Mouse (Mus musculus) thymus, adult 2 months (tissue): ENCODE results near the gene Aldh3b2.

Source experiments
- CTCF ChIP-seq: fragments of 200-500 bp; IDR thresholded peaks from 2 replicates; pipeline ENCODE4 v1.5.1; 2012; ENCODE audit warnings: mild to moderate bottlenecking, control low read depth, low read length, moderate library complexity, borderline replicate concordance; ENCODE audit not compliant: control insufficient read depth, poor library complexity, insufficient read depth; ENCODE audit errors: extremely low read depth
- POLR2A ChIP-seq: fragments of 200-500 bp; IDR thresholded peaks from 2 replicates; pipeline ENCODE4 v1.6.1; 2012; ENCODE audit warnings: mild to moderate bottlenecking, low read length, control low read depth, moderate library complexity; ENCODE audit not compliant: control insufficient read depth, poor library complexity, insufficient read depth; ENCODE audit errors: extremely low read depth

- TF ChIP-seq CTCF = no peak
- TF ChIP-seq POLR2A = no peak
Observed at GRCm38 (mm10) chr19:3999121-3999730, 27.1 kb downstream of the Aldh3b2 start.
